Mouse (Mus musculus) CH12.LX (cell line): ENCODE results near the gene Surf1. TPM values are rescaled to one million over a fixed set of nuclear protein-coding genes. Genes with fewer than 3 reads are reported as not detected.

Experiments
- DNase-seq: peaks from one replicate; pipeline ENCODE4 v3.0.0-alpha.2; 2013; ENCODE audit errors: extremely low read depth
- H3K27ac ChIP-seq: 2 replicates; pipeline ENCODE4 v1.5.1; 2012; ENCODE audit warnings: low read depth, mild to moderate bottlenecking, control low read depth, moderate library complexity; ENCODE audit not compliant: insufficient read depth
- H3K27me3 ChIP-seq: replicated peaks from 2 replicates; pipeline ENCODE3; 2012; ENCODE audit warnings: inconsistent platforms
- H3K36me3 ChIP-seq, 2 experiments: replicated peaks in 1 of 2; 2 replicates each; pipeline versions ENCODE3 to v1.6.1; 2012; ENCODE audit warnings: inconsistent platforms in 1 of 2, low read length in 1 of 2, mild to moderate bottlenecking in 1 of 2, mixed read lengths in 1 of 2, moderate library complexity in 1 of 2; ENCODE audit not compliant: control insufficient read depth in 1 of 2, insufficient read depth in 1 of 2
- H3K4me1 ChIP-seq, 2 experiments: 2 replicates each; pipeline ENCODE4 v1.6.1; 2012; ENCODE audit warnings: inconsistent platforms in 1 of 2, moderate library complexity in 1 of 2; ENCODE audit not compliant: insufficient read depth in 2 of 2, control insufficient read depth in 1 of 2
- H3K4me2 ChIP-seq: 2 replicates; pipeline ENCODE4 v1.6.1; 2012; ENCODE audit warnings: low read depth, mild to moderate bottlenecking, control low read depth; ENCODE audit not compliant: poor library complexity, insufficient read depth, severe bottlenecking
- H3K4me3 ChIP-seq, 3 experiments: fragments of 150-350 bp in 1 of 3; sonication (generic) in 1 of 3; replicated peaks in 1 of 3; 2 replicates each; pipeline versions ENCODE3 to v1.5.1; 2011 to 2012; ENCODE audit warnings: low read depth in 2 of 3, low read length in 2 of 3, mild to moderate bottlenecking in 2 of 3, moderate library complexity in 2 of 3, control low read depth in 1 of 3, improper control_type of control experiment in 1 of 3, inconsistent platforms in 1 of 3, mixed read lengths in 1 of 3; ENCODE audit not compliant: poor library complexity in 1 of 3
- H3K79me2 ChIP-seq: replicated peaks from 2 replicates; pipeline ENCODE4 v1.6.1; 2012; ENCODE audit warnings: mild to moderate bottlenecking, moderate library complexity; ENCODE audit not compliant: control insufficient read depth, poor library complexity, insufficient read depth, severe bottlenecking; ENCODE audit errors: extremely low read depth
- H3K9ac ChIP-seq: 2 replicates; pipeline ENCODE4 v1.6.1; 2012; ENCODE audit warnings: low read depth, mild to moderate bottlenecking, control low read depth, moderate library complexity; ENCODE audit not compliant: insufficient read depth
- H3K9me3 ChIP-seq: replicated peaks from 2 replicates; pipeline ENCODE3; 2012; ENCODE audit warnings: low read length, inconsistent platforms, mixed read lengths
- BHLHE40 ChIP-seq: IDR thresholded peaks from 2 replicates; pipeline ENCODE4 v1.6.1; 2011; ENCODE audit warnings: mild to moderate bottlenecking, low read depth, low read length, improper control_type of control experiment
- CHD2 ChIP-seq: IDR thresholded peaks from 2 replicates; pipeline ENCODE4 v1.6.1; 2011; ENCODE audit warnings: low read length, improper control_type of control experiment
- CTCF ChIP-seq, 2 experiments: IDR thresholded peaks in 1 of 2; conservative IDR thresholded peaks in 1 of 2; 2 replicates each; pipeline ENCODE4 v1.5.1; 2011 to 2012; ENCODE audit warnings: low read depth in 2 of 2, low read length in 2 of 2, improper control_type of control experiment in 1 of 2, inconsistent platforms in 1 of 2, mild to moderate bottlenecking in 1 of 2, moderate library complexity in 1 of 2
- E2F4 ChIP-seq: IDR thresholded peaks from 2 replicates; pipeline ENCODE4 v1.6.1; 2011; ENCODE audit warnings: low read depth, low read length, improper control_type of control experiment; ENCODE audit not compliant: insufficient replicate concordance
- ETS1 ChIP-seq: conservative IDR thresholded peaks from 2 replicates; pipeline ENCODE4 v1.6.1; 2012; ENCODE audit warnings: low read depth, mild to moderate bottlenecking, inconsistent platforms, low read length, improper control_type of control experiment, moderate library complexity
- GABPA ChIP-seq: IDR thresholded peaks from 2 replicates; pipeline ENCODE4 v1.6.1; 2012; ENCODE audit warnings: low read depth, low read length, improper control_type of control experiment, inconsistent platforms; ENCODE audit not compliant: insufficient replicate concordance
- IRF4 ChIP-seq: IDR thresholded peaks from 2 replicates; pipeline ENCODE4 v1.6.1; 2014; ENCODE audit warnings: low read depth, mild to moderate bottlenecking, inconsistent platforms, low read length, improper control_type of control experiment
- JUN ChIP-seq: IDR thresholded peaks from 2 replicates; pipeline ENCODE4 v1.6.1; 2011; ENCODE audit warnings: low read depth, mild to moderate bottlenecking, low read length, improper control_type of control experiment, moderate library complexity; ENCODE audit not compliant: insufficient read depth
- JUND ChIP-seq: conservative IDR thresholded peaks from 2 replicates; pipeline ENCODE4 v1.6.1; 2011; ENCODE audit warnings: low read depth, low read length, improper control_type of control experiment
- KAT2A ChIP-seq: IDR thresholded peaks from 2 replicates; pipeline ENCODE4 v1.6.1; 2012; ENCODE audit warnings: low read length, improper control_type of control experiment, inconsistent platforms; ENCODE audit not compliant: insufficient replicate concordance
- MAFK ChIP-seq: IDR thresholded peaks from 2 replicates; pipeline ENCODE4 v1.6.1; 2011; ENCODE audit warnings: low read length, improper control_type of control experiment; ENCODE audit not compliant: insufficient replicate concordance
- MAX ChIP-seq: IDR thresholded peaks from 2 replicates; pipeline ENCODE4 v1.6.1; 2011; ENCODE audit warnings: low read length, improper control_type of control experiment
- MAZ ChIP-seq: IDR thresholded peaks from 2 replicates; pipeline ENCODE4 v1.6.1; 2012; ENCODE audit warnings: low read depth, mild to moderate bottlenecking, inconsistent platforms, low read length, improper control_type of control experiment, moderate library complexity
- MEF2A ChIP-seq: IDR thresholded peaks from 2 replicates; pipeline ENCODE4 v1.6.1; 2014; ENCODE audit warnings: low read depth, mild to moderate bottlenecking, inconsistent platforms, low read length, improper control_type of control experiment, borderline replicate concordance
- MXI1 ChIP-seq: IDR thresholded peaks from 2 replicates; pipeline ENCODE4 v1.6.1; 2011; ENCODE audit warnings: mild to moderate bottlenecking, low read depth, low read length, improper control_type of control experiment
- MYC ChIP-seq: IDR thresholded peaks from 2 replicates; pipeline ENCODE4 v1.6.1; 2011; ENCODE audit warnings: low read depth, mild to moderate bottlenecking, improper control_type of control experiment, low read length
- PAX5 ChIP-seq: IDR thresholded peaks from 2 replicates; pipeline ENCODE4 v1.6.1; 2012; ENCODE audit warnings: low read length, inconsistent platforms, mixed read lengths
- POLR2A ChIP-seq: IDR thresholded peaks from 2 replicates; pipeline ENCODE4 v1.6.1; 2011; ENCODE audit warnings: low read depth, mild to moderate bottlenecking, improper control_type of control experiment, low read length
- POLR2AphosphoS2 ChIP-seq: IDR thresholded peaks from 2 replicates; pipeline ENCODE4 v1.6.1; 2011; ENCODE audit warnings: low read depth, low read length, improper control_type of control experiment
- RAD21 ChIP-seq: IDR thresholded peaks from 2 replicates; pipeline ENCODE4 v1.6.1; 2011; ENCODE audit warnings: low read depth, mild to moderate bottlenecking, low read length, improper control_type of control experiment, moderate library complexity
- RCOR1 ChIP-seq: conservative IDR thresholded peaks from 2 replicates; pipeline ENCODE4 v1.6.1; 2012; ENCODE audit warnings: low read depth, mild to moderate bottlenecking, inconsistent platforms, low read length, improper control_type of control experiment
- SIN3A ChIP-seq: IDR thresholded peaks from 2 replicates; pipeline ENCODE4 v1.6.1; 2012; ENCODE audit warnings: low read length, improper control_type of control experiment, inconsistent platforms
- SMC3 ChIP-seq: IDR thresholded peaks from 2 replicates; pipeline ENCODE4 v1.6.1; 2011; ENCODE audit warnings: low read depth, low read length, improper control_type of control experiment
- TBP ChIP-seq: conservative IDR thresholded peaks from 2 replicates; pipeline ENCODE4 v1.6.1; 2011; ENCODE audit warnings: low read depth, low read length, improper control_type of control experiment
- TCF12 ChIP-seq: IDR thresholded peaks from 2 replicates; pipeline ENCODE4 v1.6.1; 2014; ENCODE audit warnings: low read depth, mild to moderate bottlenecking, inconsistent platforms, low read length, improper control_type of control experiment
- UBTF ChIP-seq: IDR thresholded peaks from 2 replicates; pipeline ENCODE4 v1.6.1; 2012; ENCODE audit warnings: low read depth, mild to moderate bottlenecking, inconsistent platforms, low read length, improper control_type of control experiment, moderate library complexity
- USF1 ChIP-seq: IDR thresholded peaks from 2 replicates; pipeline ENCODE4 v1.6.1; 2014; ENCODE audit warnings: low read depth, mild to moderate bottlenecking, inconsistent platforms, low read length, improper control_type of control experiment
- ZKSCAN1 ChIP-seq: IDR thresholded peaks from 2 replicates; pipeline ENCODE4 v1.6.1; 2012; ENCODE audit warnings: low read depth, inconsistent platforms, low read length, improper control_type of control experiment, borderline replicate concordance
- dilution Hi-C: fragments of 300-500 bp; cut with MboI; formaldehyde crosslinking; loops from 2 replicates; pipeline ENCODE4 v1.14.3; 2020; ENCODE audit warnings: low sequenced_read_pairs; ENCODE audit not compliant: extremely low pct_unique_long_range_greater_than_20kb, extremely low pct_ligation_motif_present
- in situ Hi-C: fragments of 300-500 bp; cut with MboI; formaldehyde crosslinking; loops from 3 replicates; pipeline ENCODE4 v1.14.3; 2019; ENCODE audit warnings: low sequenced_read_pairs, low pct_ligation_motif_present, low pct_unique_long_range_greater_than_20kb, mixed read lengths
- polyA plus RNA-seq: library from polyadenylated mRNA; unstranded; fragments of >175 nt; gene quantifications from 2 replicates; pipeline ENCODE4 v1.2.1, GENCODE M21; 2012; ENCODE audit warnings: low read depth; ENCODE audit not compliant: insufficient read length
- total RNA-seq, 2 experiments: library from RNA; depleted of rRNA; stranded (reverse); fragments of 300-350 nt in 1 of 2; fragments of >200 nt in 1 of 2; gene quantifications; 2 replicates each; pipeline ENCODE4 v1.2.3; 2012 to 2014

Surf1 gene
- total and polyA plus RNA-seq, 3 experiments = 43.4 to 83.9 (median 58.7) TPM

GRCm38 (mm10) chr2:26932473-26933303 lies 16.4 kb upstream of the Surf1 start:
- no peak for DNase-seq
- Histone ChIP-seq H3K36me3 (peaks cover 22 to 40% of the 10 kb centered on the region in 2 experiments), H3K9ac (peak overlapping the region; percentile 96), H3K27ac (peak overlapping the region; percentile 61), H3K79me2 (peaks cover 51% of the 10 kb centered on the region), H3K4me1 (peaks cover 22 to 73% of the 10 kb centered on the region in 2 experiments), H3K4me2 (peak overlapping the region; percentile 89; the same call in 1 of the 2 replicates), H3K9me3 (no peaks in the 10 kb centered on the region), H3K4me3 (peak overlapping the region; percentile 83 to 94 (median 94)), H3K27me3 (no peaks in the 10 kb centered on the region)
- in situ Hi-C loops = no loop called here
- dilution Hi-C loops = no loop called here
- TF ChIP-seq IRF4 (no peak), E2F4 (no peak), SIN3A (peak; percentile 74), KAT2A (0 out of 2 replicates have a peak, but pooled peaks have one; percentile 24), JUN (no peak), MAZ (no peak), TBP (0 out of 2 replicates have a peak, but pooled peaks have one; percentile 21)

- peaks cover 21 to 59% of the 10 kb centered on the region in 2 experiments for H3K4me1 ChIP-seq
- DNase-seq = peak; percentile 80
- dilution Hi-C loops (no loop called here), in situ Hi-C loops (no loop called here)
- H3K79me2 ChIP-seq = peaks cover 66% of the 10 kb centered on the region
- no peaks in the 10 kb centered on the region for H3K9me3 ChIP-seq
- no peaks in the 10 kb centered on the region for H3K27me3 ChIP-seq
- H3K4me3 ChIP-seq = peak overlapping the region in 1 of 3 experiments; percentile 14
- peak overlapping the region; percentile 30; the same call in 1 of the 2 replicates for H3K4me2 ChIP-seq
- peak overlapping the region; percentile 38; the same call in 1 of the 2 replicates for H3K27ac ChIP-seq
- TF ChIP-seq UBTF = no peak
- TF ChIP-seq RCOR1 = no peak
- TF ChIP-seq MXI1 = no peak
- TF ChIP-seq POLR2A = no peak
- TF ChIP-seq BHLHE40 = no peak
- no peak for TF ChIP-seq CHD2
- no peak for TF ChIP-seq POLR2AphosphoS2
- no peak for TF ChIP-seq PAX5
- TF ChIP-seq MAX = no peak
- no peak for TF ChIP-seq GABPA
- no peak for TF ChIP-seq MYC
- TF ChIP-seq TBP = no peak
- TF ChIP-seq SMC3 = peak; percentile 59
- TF ChIP-seq MEF2A = no peak
- no peak for TF ChIP-seq ETS1
- no peak for TF ChIP-seq USF1
- no peak for TF ChIP-seq ZKSCAN1
- peak; percentile 57 to 86 for TF ChIP-seq CTCF (conservative IDR thresholded peaks at IDR 0.05 in 1 of 2, IDR thresholded peaks at IDR 0.05 in 1 of 2; ENCODE audit: low read depth in 2 of 2, low read length in 2 of 2)
- no peak for TF ChIP-seq TCF12
- peak; percentile 76 for TF ChIP-seq RAD21
- no peak; the same call in 1 of the 2 replicates for TF ChIP-seq JUND
- no peak for TF ChIP-seq MAFK
- no peak for TF ChIP-seq MAZ
- H3K36me3 ChIP-seq = peaks cover 38 to 62% of the 10 kb centered on the region in 2 experiments
- H3K9ac ChIP-seq = peak overlapping the region; percentile 96; the same call in 1 of the 2 replicates
Observed at GRCm38 (mm10) chr2:26930390-26930789, 14.1 kb upstream of the Surf1 start.
